Mouse (Mus musculus) liver, embryonic 15.5 days (tissue): ENCODE data around the gene Lhb. TPM values are rescaled to one million over a fixed set of nuclear protein-coding genes. Genes with fewer than 3 reads are reported as not detected.

Source experiments
- ATAC-seq: fragments of 200-750 bp; cut with Nextera tagmentation; 2 replicates; pipeline ENCODE4 v1.8.0; 2017; ENCODE audit warnings: moderate number of reproducible peaks, mild to moderate bottlenecking, moderate library complexity; ENCODE audit not compliant: insufficient read depth
- H3K27ac ChIP-seq: fragments of 300-500 bp; sonication (generic); replicated peaks from 2 replicates; pipeline ENCODE4 v1.5.1; 2015; ENCODE audit warnings: mild to moderate bottlenecking, inconsistent platforms
- H3K27me3 ChIP-seq: fragments of 300-500 bp; sonication (generic); 2 replicates; pipeline ENCODE4 v1.6.1; 2015; ENCODE audit warnings: mild to moderate bottlenecking, inconsistent platforms
- H3K36me3 ChIP-seq: fragments of 300-500 bp; sonication (generic); replicated peaks from 2 replicates; pipeline ENCODE4 v1.6.1; 2015; ENCODE audit warnings: moderate library complexity, mild to moderate bottlenecking, inconsistent platforms
- H3K4me1 ChIP-seq: fragments of 300-500 bp; sonication (generic); replicated peaks from 2 replicates; pipeline ENCODE4 v1.6.1; 2015; ENCODE audit warnings: inconsistent platforms
- H3K4me2 ChIP-seq: fragments of 300-500 bp; sonication (generic); 2 replicates; pipeline ENCODE4 v1.6.1; 2015; ENCODE audit warnings: moderate library complexity, mild to moderate bottlenecking, inconsistent platforms
- H3K4me3 ChIP-seq: fragments of 300-500 bp; sonication (generic); replicated peaks from 2 replicates; pipeline ENCODE4 v1.5.1; 2015; ENCODE audit warnings: mild to moderate bottlenecking, inconsistent platforms
- H3K9ac ChIP-seq: fragments of 300-500 bp; sonication (generic); 2 replicates; pipeline ENCODE4 v1.6.1; 2015; ENCODE audit warnings: moderate library complexity, mild to moderate bottlenecking, inconsistent platforms
- H3K9me3 ChIP-seq: fragments of 300-500 bp; sonication (generic); replicated peaks from 2 replicates; pipeline ENCODE4 v1.6.1; 2016; ENCODE audit warnings: inconsistent platforms
- WGBS: fragments of 180-500 bp; shearing (Covaris S2); methylation state at CpG from one replicate; pipeline ENCODE4 v1.1.7; 2015; ENCODE audit warnings: mixed read lengths; ENCODE audit not compliant: insufficient replicate concordance; 5-methylcytosine and 5-hydroxymethylcytosine counted together
- polyA plus RNA-seq: library from polyadenylated mRNA; unstranded; fragments of >200 nt; fragmentation: Nextera tagmentation; extraction: Ambion mirVana; gene quantifications from 2 replicates; pipeline ENCODE4 v1.2.1, GENCODE M21; 2015

The Lhb gene
- polyA plus RNA-seq, 1 experiment from 2014 or later: not detected

DNA sequence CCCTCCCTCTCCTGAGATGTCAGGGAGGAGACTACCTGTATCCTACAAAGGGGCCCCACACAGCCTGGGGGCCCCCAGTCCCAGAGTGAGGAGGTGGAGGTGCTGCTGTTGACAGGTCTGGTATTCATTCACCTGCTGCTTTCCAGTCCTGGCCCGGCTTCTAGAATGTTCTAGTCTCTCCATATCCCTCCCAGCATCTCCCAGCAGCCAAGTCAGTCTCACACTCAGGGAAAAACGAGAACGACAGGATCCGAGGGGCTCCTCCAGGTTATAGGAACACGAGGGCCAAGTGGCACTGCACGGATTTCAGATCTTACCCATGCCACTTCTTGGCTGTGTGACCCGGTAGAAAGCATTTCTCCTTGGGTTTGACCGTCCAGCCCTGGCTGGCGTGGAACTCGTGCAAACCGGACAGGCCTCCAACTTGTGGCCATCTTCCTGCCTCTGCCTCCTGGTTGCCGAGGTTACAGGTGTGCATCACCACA, 5.8 kb upstream of the Lhb start:
- H3K27ac ChIP-seq: no peak overlapping the region
- peaks cover 22% of the 10 kb centered on the region for H3K4me1 ChIP-seq
- H3K4me2 ChIP-seq: no peak overlapping the region
- H3K9me3 ChIP-seq: no peaks in the 10 kb centered on the region
- no peak overlapping the region for H3K9ac ChIP-seq
- 18% methylated on average over 12 of the region's 12 CpGs for WGBS
- peaks cover 100% of the 10 kb centered on the region for H3K27me3 ChIP-seq
- no peak for ATAC-seq
- no peak overlapping the region for H3K4me3 ChIP-seq
- no peaks in the 10 kb centered on the region for H3K36me3 ChIP-seq

GRCm38 (mm10) chr7:45415636-45416035, 5.0 kb upstream of the Lhb start:
- H3K4me2 ChIP-seq: peak overlapping the region; percentile 10; the same call in 1 of the 2 replicates
- no peak overlapping the region for H3K27ac ChIP-seq
- ATAC-seq: no peak
- no peak overlapping the region for H3K9ac ChIP-seq
- H3K9me3 ChIP-seq: no peaks in the 10 kb centered on the region
- H3K4me1 ChIP-seq: peaks cover 22% of the 10 kb centered on the region
- 8% methylated on average over 37 of the region's 37 CpGs for WGBS
- H3K36me3 ChIP-seq: no peaks in the 10 kb centered on the region
- H3K27me3 ChIP-seq: peaks cover 100% of the 10 kb centered on the region
- no peak overlapping the region for H3K4me3 ChIP-seq

DNA sequence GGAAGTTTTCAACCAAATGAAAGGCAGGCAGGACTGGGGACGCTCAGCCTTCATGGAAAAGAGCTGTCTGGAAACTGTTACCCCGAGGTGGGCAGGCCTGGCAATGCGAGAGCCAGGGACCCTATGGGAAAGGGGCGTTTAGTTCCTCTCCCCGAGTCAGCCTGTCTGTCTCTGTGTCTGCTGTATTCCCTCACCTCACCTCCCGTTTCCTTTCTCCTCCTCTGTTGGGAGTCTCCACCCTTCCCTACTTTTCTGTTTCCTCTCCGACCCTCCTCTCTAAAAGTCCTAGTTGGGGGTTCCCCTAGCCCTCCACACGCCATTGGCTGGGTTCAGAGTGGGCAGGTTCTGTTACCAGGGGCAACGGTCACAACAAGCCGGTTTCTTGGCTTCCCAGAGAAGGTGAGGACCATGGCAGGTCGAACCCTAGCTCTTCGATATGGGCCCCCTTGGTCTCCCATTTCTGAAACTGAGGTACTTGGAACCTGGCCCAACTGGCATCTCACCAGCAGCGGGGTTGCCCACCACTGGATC, 2.6 kb upstream of the Lhb start:
- 9% methylated on average over 13 of the region's 13 CpGs for WGBS
- no peak overlapping the region for H3K4me3 ChIP-seq
- no peak for ATAC-seq
- H3K9me3 ChIP-seq: no peaks in the 10 kb centered on the region
- H3K27ac ChIP-seq: no peak overlapping the region
- no peak overlapping the region for H3K4me2 ChIP-seq
- peaks cover 22% of the 10 kb centered on the region for H3K4me1 ChIP-seq
- no peak overlapping the region for H3K9ac ChIP-seq
- H3K36me3 ChIP-seq: peaks cover 22% of the 10 kb centered on the region
- H3K27me3 ChIP-seq: peaks cover 82% of the 10 kb centered on the region

GRCm38 (mm10) chr7:45419859-45420614, 583 bp upstream of the Lhb start:
- Histone ChIP-seq H3K27me3 (peaks cover 62% of the 10 kb centered on the region), H3K9ac (no peak overlapping the region), H3K4me3 (no peak overlapping the region), H3K4me1 (peaks cover 6% of the 10 kb centered on the region; the same call in 1 of the 2 replicates), H3K36me3 (peaks cover 42% of the 10 kb centered on the region), H3K9me3 (no peaks in the 10 kb centered on the region), H3K27ac (no peak overlapping the region), H3K4me2 (no peak overlapping the region)
- ATAC-seq: no peak
- WGBS: 32% methylated on average over 27 of the region's 27 CpGs

DNA sequence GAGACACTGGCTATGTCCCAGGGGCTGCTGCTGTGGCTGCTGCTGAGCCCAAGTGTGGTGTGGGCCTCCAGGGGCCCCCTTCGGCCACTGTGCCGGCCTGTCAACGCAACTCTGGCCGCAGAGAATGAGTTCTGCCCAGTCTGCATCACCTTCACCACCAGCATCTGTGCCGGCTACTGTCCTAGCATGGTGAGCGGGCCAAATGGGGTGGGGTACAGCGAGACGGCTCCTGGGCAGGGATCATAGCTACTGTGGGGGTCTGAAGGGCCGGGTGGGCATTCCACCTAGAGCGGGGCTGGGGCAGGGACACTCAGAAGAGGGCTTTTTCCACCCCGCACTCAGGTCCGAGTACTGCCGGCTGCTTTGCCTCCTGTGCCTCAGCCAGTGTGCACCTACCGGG, 574 bp downstream of the Lhb start:
- Histone ChIP-seq H3K27ac (no peak overlapping the region), H3K4me2 (no peak overlapping the region), H3K9me3 (no peaks in the 10 kb centered on the region), H3K4me1 (no peaks in the 10 kb centered on the region), H3K4me3 (no peak overlapping the region), H3K27me3 (peaks cover 50% of the 10 kb centered on the region), H3K9ac (no peak overlapping the region), H3K36me3 (peaks cover 50% of the 10 kb centered on the region)
- ATAC-seq: no peak
- WGBS: 84% methylated on average over 14 of the region's 14 CpGs

DNA sequence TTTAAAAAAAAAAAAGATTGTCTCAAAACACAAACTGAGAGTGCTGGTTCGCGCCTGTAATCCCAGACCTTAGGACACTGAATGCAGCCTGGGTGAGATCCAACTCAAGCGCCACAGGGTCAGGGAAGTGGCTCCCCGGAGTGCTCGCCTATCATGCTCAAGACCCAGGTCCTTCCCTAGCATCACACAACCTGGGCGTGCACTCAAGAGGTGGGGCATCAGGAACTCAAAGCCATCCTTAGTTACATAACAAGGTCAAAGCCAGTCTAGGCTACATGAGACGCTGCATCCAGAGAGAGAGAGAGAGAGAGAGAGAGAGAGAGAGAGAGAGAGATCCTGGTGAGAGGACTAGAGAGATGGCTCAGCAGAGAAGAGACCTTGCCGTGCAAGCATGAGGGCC, 5.9 kb downstream of the Lhb start:
- H3K4me3 ChIP-seq: no peak overlapping the region
- H3K4me1 ChIP-seq: peaks cover 13% of the 10 kb centered on the region
- no peaks in the 10 kb centered on the region for H3K27me3 ChIP-seq
- no peak overlapping the region for H3K4me2 ChIP-seq
- no peak for ATAC-seq
- H3K27ac ChIP-seq: no peak overlapping the region
- H3K36me3 ChIP-seq: peaks cover 94% of the 10 kb centered on the region
- H3K9me3 ChIP-seq: no peaks in the 10 kb centered on the region
- H3K9ac ChIP-seq: no peak overlapping the region
- WGBS: 77% methylated on average over 8 of the region's 8 CpGs

DNA sequence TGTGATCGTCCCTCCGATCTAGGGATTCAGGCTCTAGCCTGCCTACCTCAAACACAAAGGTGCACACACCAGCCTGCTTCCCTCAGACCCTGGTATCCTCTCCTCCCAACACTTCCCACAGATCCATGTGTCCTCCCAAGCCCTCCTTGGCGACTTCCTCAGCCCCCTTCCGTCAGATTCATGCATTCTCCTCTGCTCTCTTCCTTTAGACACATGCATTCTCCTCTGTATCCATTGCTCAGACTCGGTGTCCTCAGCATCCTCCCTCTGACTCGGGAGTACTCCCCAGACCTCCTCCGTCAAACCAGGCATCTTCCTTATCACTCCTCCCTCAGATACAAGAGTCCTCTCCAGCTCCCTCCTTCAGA, 13.2 kb downstream of the Lhb start:
- no peaks in the 10 kb centered on the region for H3K9me3 ChIP-seq
- peak overlapping the region; percentile 88 for H3K4me2 ChIP-seq
- WGBS: under 1% methylated on average over 7 of the region's 7 CpGs
- peaks cover 34% of the 10 kb centered on the region for H3K36me3 ChIP-seq
- H3K9ac ChIP-seq: peak overlapping the region; percentile 65
- no peak for ATAC-seq
- H3K27ac ChIP-seq: peak overlapping the region; percentile 91
- H3K27me3 ChIP-seq: no peaks in the 10 kb centered on the region; the same call in 1 of the 2 replicates
- H3K4me1 ChIP-seq: peaks cover 58% of the 10 kb centered on the region
- peak overlapping the region; percentile 71 for H3K4me3 ChIP-seq

DNA sequence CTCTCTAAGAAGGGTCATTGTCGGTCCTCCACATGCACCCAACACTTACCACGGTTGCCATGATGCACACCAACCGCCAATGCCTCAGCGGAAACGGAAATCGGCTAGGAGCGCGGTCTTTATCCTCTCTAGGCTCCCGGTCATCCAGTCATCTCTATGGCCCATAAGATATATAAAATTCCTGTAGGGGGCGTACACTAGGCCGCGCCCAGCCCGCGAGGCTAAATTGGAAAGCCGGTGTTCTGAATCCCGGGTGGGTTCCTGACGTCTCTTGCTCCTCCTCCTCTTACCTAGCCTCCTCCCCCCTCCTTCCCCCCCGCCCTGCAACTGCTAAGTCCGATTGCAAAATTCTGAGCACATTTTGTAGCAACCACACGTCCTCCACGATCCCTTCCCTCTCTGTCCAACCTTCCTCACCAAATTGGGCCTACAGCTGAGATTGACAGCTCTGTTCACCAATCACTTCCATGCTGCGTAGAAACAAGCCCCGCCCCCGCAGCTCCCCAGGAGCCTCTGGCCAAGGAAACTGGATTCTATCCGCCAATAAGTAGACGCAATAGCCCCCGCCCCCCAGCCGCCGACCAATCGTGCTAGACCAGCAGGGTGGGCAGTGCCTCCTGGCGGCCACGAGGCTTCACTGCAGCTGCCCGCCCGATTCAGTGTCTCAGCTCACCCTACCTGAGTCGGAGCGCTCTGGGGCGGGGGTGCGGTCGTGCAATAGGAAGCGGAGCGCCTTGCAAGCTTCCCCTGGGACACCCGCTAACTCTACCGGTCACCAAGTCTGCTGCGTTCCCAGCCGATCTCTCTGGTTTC, 13.8 kb downstream of the Lhb start, which contains the start of gene Gys1:
Gene Gys1, plus strand, starts transcription at position 642 of the 813 bp plus-strand sequence.
- H3K27me3 ChIP-seq: no peaks in the 10 kb centered on the region; the same call in 1 of the 2 replicates
- no peaks in the 10 kb centered on the region for H3K9me3 ChIP-seq
- peak within 1 kb of the TSS; percentile 71 for H3K4me3 ChIP-seq
- H3K36me3 ChIP-seq: peaks cover 28% of the 10 kb centered on the region
- ATAC-seq: peak; percentile 95
- H3K27ac ChIP-seq: peak within 1 kb of the TSS; percentile 91
- H3K9ac ChIP-seq: peak within 1 kb of the TSS; percentile 65
- peaks cover 58% of the 10 kb centered on the region for H3K4me1 ChIP-seq
- peak within 1 kb of the TSS; percentile 88 for H3K4me2 ChIP-seq
- WGBS: under 1% methylated on average over 45 of the region's 45 CpGs

DNA sequence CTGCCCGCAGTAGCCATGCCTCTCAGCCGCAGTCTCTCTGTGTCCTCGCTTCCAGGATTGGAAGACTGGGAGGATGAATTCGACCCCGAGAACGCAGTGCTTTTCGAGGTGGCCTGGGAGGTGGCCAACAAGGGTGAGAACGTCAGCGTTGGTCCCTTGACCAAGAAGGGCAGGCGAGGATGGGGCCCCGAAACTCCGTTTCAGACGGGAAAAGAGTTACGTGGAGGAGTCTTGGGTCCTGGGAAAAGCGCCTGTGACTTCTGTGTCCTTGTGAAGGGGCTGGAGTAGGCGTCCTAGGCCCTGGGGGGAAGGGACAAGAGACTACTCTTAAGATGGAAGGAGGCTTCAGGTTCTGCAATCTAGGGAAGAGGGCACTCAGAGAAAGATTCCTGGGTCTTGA, 14.4 kb downstream of the Lhb start:
- peak overlapping the region; percentile 71 for H3K27ac ChIP-seq
- H3K36me3 ChIP-seq: peaks cover 24% of the 10 kb centered on the region
- peak overlapping the region; percentile 63 for H3K9ac ChIP-seq
- no peak for ATAC-seq
- no peaks in the 10 kb centered on the region; the same call in 1 of the 2 replicates for H3K27me3 ChIP-seq
- H3K9me3 ChIP-seq: no peaks in the 10 kb centered on the region
- peaks cover 58% of the 10 kb centered on the region for H3K4me1 ChIP-seq
- peak overlapping the region; percentile 71 for H3K4me3 ChIP-seq
- peak overlapping the region; percentile 88 for H3K4me2 ChIP-seq
- WGBS: 4% methylated on average over 16 of the region's 16 CpGs

DNA sequence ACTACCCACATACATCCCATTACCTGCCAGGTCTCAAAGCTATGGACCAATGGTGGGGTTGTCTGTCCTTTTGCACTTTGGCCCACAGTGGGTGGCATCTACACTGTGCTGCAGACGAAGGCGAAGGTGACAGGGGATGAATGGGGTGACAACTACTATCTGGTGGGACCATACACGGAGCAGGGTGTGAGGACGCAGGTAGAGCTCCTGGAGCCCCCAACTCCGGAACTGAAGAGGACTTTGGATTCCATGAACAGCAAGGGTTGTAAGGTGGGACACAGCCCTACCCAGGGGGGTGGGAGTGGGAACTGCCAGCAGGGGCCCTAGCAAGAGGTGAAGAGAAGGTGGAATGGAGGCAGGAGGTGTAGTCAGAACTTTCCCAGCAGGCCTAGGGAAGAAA, 15.8 kb downstream of the Lhb start:
- peaks cover 18% of the 10 kb centered on the region for H3K36me3 ChIP-seq
- 73% methylated on average over 5 of the region's 5 CpGs for WGBS
- H3K9ac ChIP-seq: no peak overlapping the region
- ATAC-seq: no peak
- H3K4me2 ChIP-seq: 0 out of 2 replicates have a peak overlapping the region, but pooled peaks have one; percentile 88
- no peak overlapping the region for H3K4me3 ChIP-seq
- H3K27me3 ChIP-seq: no peaks in the 10 kb centered on the region; the same call in 1 of the 2 replicates
- no peak overlapping the region for H3K27ac ChIP-seq
- no peaks in the 10 kb centered on the region for H3K9me3 ChIP-seq
- H3K4me1 ChIP-seq: peaks cover 46% of the 10 kb centered on the region

DNA sequence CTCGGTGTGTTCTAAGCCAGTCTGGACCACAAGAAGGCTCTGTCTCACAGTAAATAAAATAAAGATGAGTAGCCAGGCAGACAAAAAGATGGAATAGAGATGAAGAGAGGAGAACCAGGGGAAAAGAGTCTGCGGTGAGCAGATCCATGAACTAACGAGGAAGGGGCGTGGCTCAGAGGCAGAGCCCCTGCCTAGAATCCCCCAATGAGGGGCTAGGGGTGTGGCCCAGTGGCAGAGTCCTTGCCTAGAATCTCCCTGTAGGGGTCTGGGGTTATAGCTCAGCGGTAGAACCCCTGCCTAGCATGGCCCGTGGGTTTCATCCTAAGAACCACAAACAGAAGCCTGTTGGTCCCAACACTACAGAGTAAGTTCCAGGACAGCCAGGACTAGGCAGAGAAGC, 16.4 kb downstream of the Lhb start:
- H3K9me3 ChIP-seq: no peaks in the 10 kb centered on the region
- H3K4me3 ChIP-seq: no peak overlapping the region
- no peak for ATAC-seq
- H3K4me2 ChIP-seq: no peak overlapping the region
- peaks cover 12% of the 10 kb centered on the region for H3K36me3 ChIP-seq
- H3K27ac ChIP-seq: no peak overlapping the region
- 45% methylated on average over 6 of the region's 6 CpGs for WGBS
- no peaks in the 10 kb centered on the region; the same call in 1 of the 2 replicates for H3K27me3 ChIP-seq
- H3K9ac ChIP-seq: no peak overlapping the region
- peaks cover 40% of the 10 kb centered on the region for H3K4me1 ChIP-seq
